Mouse (Mus musculus) kidney, postnatal 0 days (tissue): ENCODE measurements around the gene Aspg. TPM values are rescaled to one million over a fixed set of nuclear protein-coding genes. Genes with fewer than 3 reads are reported as not detected.
A peak's percentile ranks its signal among the peaks of the same experiment; 100 is the strongest.

Experiments used
- ATAC-seq: fragments of 200-750 bp; cut with Nextera tagmentation; replicated peaks from 2 replicates; pipeline ENCODE4 v1.8.0; 2017; ENCODE audit warnings: low read depth, moderate number of reproducible peaks, moderate TSS enrichment, moderate library complexity; ENCODE audit not compliant: low FRiP score
- DNase-seq: peaks from one replicate; pipeline ENCODE4 v3.0.0-alpha.2; 2016; ENCODE audit warnings: low spot score
- H3K27ac ChIP-seq: fragments of 300-500 bp; sonication (generic); 2 replicates; pipeline ENCODE4 v1.5.1; 2014; ENCODE audit warnings: mild to moderate bottlenecking
- H3K27me3 ChIP-seq: fragments of 300-500 bp; sonication (generic); 2 replicates; pipeline ENCODE4 v1.6.1; 2014; ENCODE audit warnings: low read length, mixed read lengths; ENCODE audit not compliant: insufficient read depth
- H3K36me3 ChIP-seq: fragments of 300-500 bp; sonication (generic); 2 replicates; pipeline ENCODE4 v1.6.1; 2014; ENCODE audit warnings: low read length, mixed read lengths; ENCODE audit not compliant: insufficient read depth
- H3K4me1 ChIP-seq: fragments of 300-500 bp; sonication (generic); replicated peaks from 2 replicates; pipeline ENCODE4 v1.6.1; 2014; ENCODE audit warnings: antibody characterized with exemption, low read length, mixed read lengths; ENCODE audit not compliant: insufficient read depth
- H3K4me2 ChIP-seq: fragments of 300-500 bp; sonication (generic); 2 replicates; pipeline ENCODE4 v1.6.1; 2014; ENCODE audit warnings: mild to moderate bottlenecking, low read length, moderate library complexity, mixed read lengths
- H3K4me3 ChIP-seq: fragments of 300-500 bp; sonication (generic); replicated peaks from 2 replicates; pipeline ENCODE4 v1.5.1; 2014; ENCODE audit warnings: low read depth, low read length
- H3K9ac ChIP-seq: fragments of 300-500 bp; sonication (generic); 2 replicates; pipeline ENCODE4 v1.6.1; 2014; ENCODE audit warnings: low read depth, low read length
- H3K9me3 ChIP-seq: fragments of 300-500 bp; sonication (generic); replicated peaks from 2 replicates; pipeline ENCODE4 v1.6.1; 2016; ENCODE audit warnings: low read length, inconsistent platforms, mixed read lengths
- CTCF ChIP-seq: IDR thresholded peaks from 2 replicates; pipeline ENCODE4 v1.5.1; 2016; ENCODE audit warnings: antibody characterized with exemption, low read depth, mild to moderate bottlenecking, moderate library complexity
- WGBS: fragments of 180-500 bp; shearing (Covaris S2); extraction: QIAGEN DNeasy Blood & Tissue Kit; methylation state at CpG from one replicate; pipeline ENCODE4 v1.1.7; 2014; 5-methylcytosine and 5-hydroxymethylcytosine counted together
- polyA plus RNA-seq: library from polyadenylated mRNA; unstranded; fragments of >200 nt; fragmentation: Nextera tagmentation; extraction: Ambion mirVana; gene quantifications from 2 replicates; pipeline ENCODE4 v1.2.1, GENCODE M21; 2015

Aspg gene
- polyA plus RNA-seq, 1 experiment from 2014 or later = 2.2 TPM

- WGBS = 1% methylated on average over 46 of the region's 46 CpGs
- DNase-seq (no peak), ATAC-seq (no peak)
- Histone ChIP-seq H3K4me2 (peak overlapping the region; percentile 64), H3K4me1 (peaks cover 26% of the 10 kb centered on the region), H3K27me3 (peaks cover 44% of the 10 kb centered on the region), H3K9ac (no peak overlapping the region), H3K27ac (no peak overlapping the region), H3K9me3 (no peaks in the 10 kb centered on the region), H3K4me3 (peak overlapping the region; percentile 33), H3K36me3 (no peaks in the 10 kb centered on the region)
- no peak for TF ChIP-seq CTCF
Measured at GRCm38 (mm10) chr12:112144377-112145115, 38.1 kb downstream of the Aspg start.

- peak; percentile 89 for DNase-seq
- Histone ChIP-seq H3K9me3 (no peaks in the 10 kb centered on the region), H3K27ac (no peak overlapping the region), H3K27me3 (peaks cover 44% of the 10 kb centered on the region), H3K9ac (no peak overlapping the region), H3K4me1 (peaks cover 26% of the 10 kb centered on the region), H3K4me2 (peak overlapping the region; percentile 71), H3K36me3 (no peaks in the 10 kb centered on the region), H3K4me3 (peak overlapping the region; percentile 40)
- peak; percentile 98 for TF ChIP-seq CTCF
- ATAC-seq = peak; percentile 37
- under 1% methylated on average over 37 of the region's 37 CpGs for WGBS
Measured at GRCm38 (mm10) chr12:112145211-112145874, 38.9 kb downstream of the Aspg start.

- peaks cover 26% of the 10 kb centered on the region for H3K4me1 ChIP-seq
- ATAC-seq = peak; percentile 58
- peak within 1 kb of the TSS; percentile 71 for H3K4me2 ChIP-seq
- H3K27me3 ChIP-seq = peaks cover 40% of the 10 kb centered on the region
- H3K4me3 ChIP-seq = peak within 1 kb of the TSS; percentile 40
- H3K9me3 ChIP-seq = no peaks in the 10 kb centered on the region
- H3K9ac ChIP-seq = peak within 1 kb of the TSS; percentile 52
- peak within 1 kb of the TSS; percentile 64 for H3K27ac ChIP-seq
- TF ChIP-seq CTCF = peak; percentile 72
- no peaks in the 10 kb centered on the region for H3K36me3 ChIP-seq
- peak; percentile 50 for DNase-seq
- under 1% methylated on average over 68 of the region's 68 CpGs for WGBS
Measured at GRCm38 (mm10) chr12:112145875-112146651, 39.6 kb downstream of the Aspg start, which contains the start of gene Kif26a. Kif26a (plus strand) TSS chr12:112146208.

GRCm38 (mm10) chr12:112147365-112147764 is 40.9 kb downstream of the Aspg start:
- no peak for TF ChIP-seq CTCF
- Histone ChIP-seq H3K27ac (peak overlapping the region; percentile 64; the same call in 1 of the 2 replicates), H3K4me3 (peak overlapping the region; percentile 40), H3K9ac (no peak overlapping the region), H3K4me2 (peak overlapping the region; percentile 71), H3K27me3 (peaks cover 27% of the 10 kb centered on the region), H3K9me3 (no peaks in the 10 kb centered on the region), H3K36me3 (no peaks in the 10 kb centered on the region), H3K4me1 (peaks cover 26% of the 10 kb centered on the region)
- ATAC-seq = no peak
- DNase-seq = peak; percentile 23
- 41% methylated on average over 5 of the region's 5 CpGs for WGBS

GRCm38 (mm10) chr12:112150011-112150410 is 43.5 kb downstream of the Aspg start:
- TF ChIP-seq CTCF = no peak
- 40% methylated on average over 7 of the region's 7 CpGs for WGBS
- no peaks in the 10 kb centered on the region for H3K36me3 ChIP-seq
- DNase-seq = no peak
- no peak overlapping the region for H3K27ac ChIP-seq
- H3K4me1 ChIP-seq = peaks cover 16% of the 10 kb centered on the region
- no peaks in the 10 kb centered on the region for H3K9me3 ChIP-seq
- H3K4me3 ChIP-seq = no peak overlapping the region
- no peak overlapping the region for H3K4me2 ChIP-seq
- no peak for ATAC-seq
- no peak overlapping the region for H3K9ac ChIP-seq
- peaks cover under 1% of the 10 kb centered on the region for H3K27me3 ChIP-seq
